Mouse (Mus musculus): ENCODE measurements at regions not wholly inside any gene's neighbourhood (a gene's known extent, or its start where the extent isn't known, plus 50 kb on each side); places are given as distances from the start of the nearest gene placed in this dataset.

DNA sequence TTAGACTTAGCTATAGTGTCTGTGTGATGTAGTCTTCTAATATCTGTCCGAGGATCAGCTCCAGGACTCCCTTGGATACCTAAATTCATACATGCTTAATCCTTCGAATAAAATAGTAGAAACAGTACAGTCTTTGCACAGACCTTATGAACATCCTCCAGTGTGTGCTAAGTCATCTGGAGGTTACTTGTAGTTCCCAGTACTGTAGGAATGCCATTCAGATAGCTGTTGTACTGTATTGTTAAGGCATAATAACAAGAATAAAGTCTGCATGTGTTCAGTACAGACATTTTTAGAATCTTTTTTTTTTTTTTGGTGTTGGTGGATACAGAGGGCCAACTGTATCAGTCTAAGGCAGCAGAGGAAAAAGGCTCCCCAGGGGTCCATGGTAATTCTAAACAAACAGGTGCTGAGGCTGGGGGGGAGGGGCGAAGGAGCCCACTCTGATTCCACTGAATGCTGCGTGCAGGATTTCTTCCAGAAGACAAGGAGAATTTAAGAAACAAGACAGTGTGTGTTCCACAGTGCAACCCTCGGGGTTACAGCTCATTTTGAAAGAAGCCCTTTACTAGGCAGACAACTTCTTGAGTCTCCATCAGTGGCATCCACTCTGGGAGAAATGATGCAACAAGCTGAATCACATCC is 67.7 kb upstream of the Kiz start:
- TF ChIP-seq GATA1 (IDR thresholded peaks at IDR 0.05; ENCODE audit: borderline replicate concordance, low read length) (no peak), FLI1 (IDR thresholded peaks at IDR 0.05; ENCODE audit: low read length) (no peak)

Measured in megakaryocyte, embryonic 14.5 days (primary cell).